Mouse (Mus musculus): ENCODE measurements around the gene Tmed1. TPM values are rescaled to one million over a fixed set of nuclear protein-coding genes. Genes with fewer than 3 reads are reported as not detected.

Tmed1 gene
- polyA plus RNA-seq, 2 experiments = 16.3 to 24.8 TPM

DNA sequence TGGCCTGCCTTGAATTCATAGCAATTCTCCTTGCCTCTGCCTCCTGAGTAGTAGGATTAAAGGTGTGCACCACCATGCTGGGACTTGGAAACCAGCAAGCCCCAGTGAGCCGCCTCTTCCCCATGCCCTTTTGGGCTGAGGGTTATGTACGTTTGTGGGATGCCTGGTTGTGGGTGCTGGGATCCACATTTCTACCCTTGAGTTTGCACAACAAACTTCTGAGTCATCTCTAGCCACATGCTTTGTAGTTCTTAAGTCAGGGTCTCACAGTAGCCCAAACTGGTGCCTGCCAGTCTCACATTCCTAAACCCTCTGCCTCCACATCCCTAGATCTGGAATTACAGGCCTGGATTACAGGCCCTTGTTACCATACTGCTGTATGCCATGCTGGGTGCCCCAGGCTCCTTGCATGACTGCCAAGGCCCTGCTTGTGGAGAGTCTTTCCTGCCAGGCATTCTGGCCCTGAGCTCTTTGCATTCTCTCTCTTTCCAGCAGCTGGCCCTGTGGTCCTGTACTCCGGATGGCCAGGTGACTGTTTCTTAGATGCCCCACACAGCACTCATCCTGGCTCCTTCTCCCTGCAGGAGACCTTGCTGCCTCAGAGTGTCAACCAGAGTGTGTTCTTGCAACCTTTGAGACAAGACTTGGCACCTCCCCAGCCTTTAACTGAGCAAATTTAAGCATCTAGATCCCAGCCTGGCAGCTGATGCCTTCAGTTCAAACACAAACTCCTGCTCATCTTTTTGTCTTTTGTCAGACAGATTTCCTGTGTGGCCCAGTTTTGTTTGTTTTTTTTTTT, 46.1 kb downstream of the Tmed1 start:
- 81% methylated on average over 3 of the region's 3 CpGs for WGBS (ENCODE audit: insufficient replicate concordance)
- Histone ChIP-seq H3K27ac (no peak overlapping the region), H3K4me2 (ENCODE audit: low read depth) (no peak overlapping the region), H3K4me1 (replicated peaks; ENCODE audit: control insufficient read depth in 2 of 2, insufficient read depth in 2 of 2, low read length in 1 of 2) (peaks cover 0 to 7% of the 10 kb centered on the region in 2 experiments; a peak in 1 of 4 replicates), H3K9me3 (ENCODE audit: control insufficient read depth, low read length) (no peaks in the 10 kb centered on the region), H3K36me3 (replicated peaks; ENCODE audit: control insufficient read depth, insufficient read depth, low read depth) (peaks cover 31% of the 10 kb centered on the region), H3K27me3 (ENCODE audit: control insufficient read depth, insufficient read depth, low read length) (no peaks in the 10 kb centered on the region), H3K9ac (replicated peaks) (no peak overlapping the region), H3K4me3 (ENCODE audit: insufficient read depth in 1 of 2, low read depth in 2 of 2, low read length in 2 of 2) (no peak overlapping the region)
- ATAC-seq (ENCODE audit: insufficient read depth) (no peak), DNase-seq (ENCODE audit: low read depth in 3 of 3, low spot score in 3 of 3) (no peak)
- no peak for TF ChIP-seq CTCF (IDR thresholded peaks at IDR 0.05; ENCODE audit: low read depth)
- TF ChIP-seq EP300 (IDR thresholded peaks at IDR 0.05; ENCODE audit: low read depth) = no peak

DNA sequence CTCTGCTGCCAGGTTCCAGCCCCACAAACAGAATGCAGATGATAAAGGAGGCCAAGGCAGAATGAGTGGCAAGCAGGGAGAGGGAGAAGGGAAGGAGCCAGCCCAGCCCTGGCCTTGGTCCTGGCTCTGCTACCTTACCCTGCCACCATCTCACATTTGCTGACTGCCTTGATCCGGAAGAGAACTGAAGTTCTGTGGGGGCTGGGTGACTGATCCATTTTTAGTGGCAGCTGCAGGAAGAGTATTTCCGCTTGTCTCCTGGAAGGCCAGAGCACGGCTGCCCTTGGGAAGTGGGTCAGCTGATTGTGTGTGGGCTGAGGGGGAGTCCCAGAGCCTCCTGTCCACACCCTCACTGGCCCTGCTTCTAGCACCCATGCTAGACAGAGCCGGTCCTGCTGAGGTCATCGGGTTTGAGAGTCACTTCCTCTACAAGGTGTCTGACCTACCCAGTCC, 46.9 kb downstream of the Tmed1 start:
- ATAC-seq (ENCODE audit: insufficient read depth) = peak; percentile 56
- no peak overlapping the region for H3K9ac ChIP-seq (replicated peaks)
- DNase-seq (ENCODE audit: low read depth in 3 of 3, low spot score in 3 of 3) = no peak
- H3K27me3 ChIP-seq (ENCODE audit: control insufficient read depth, insufficient read depth, low read length) = no peaks in the 10 kb centered on the region
- peaks cover 33% of the 10 kb centered on the region for H3K36me3 ChIP-seq (replicated peaks; ENCODE audit: control insufficient read depth, insufficient read depth, low read depth)
- no peaks in the 10 kb centered on the region for H3K9me3 ChIP-seq (ENCODE audit: control insufficient read depth, low read length)
- H3K4me2 ChIP-seq (ENCODE audit: low read depth) = no peak overlapping the region
- H3K27ac ChIP-seq = no peak overlapping the region
- H3K4me3 ChIP-seq (ENCODE audit: insufficient read depth in 1 of 2, low read depth in 2 of 2, low read length in 2 of 2) = no peak overlapping the region
- TF ChIP-seq CTCF (IDR thresholded peaks at IDR 0.05; ENCODE audit: low read depth) = no peak
- TF ChIP-seq EP300 (IDR thresholded peaks at IDR 0.05; ENCODE audit: low read depth) = no peak
- 26% methylated on average over 5 of the region's 5 CpGs for WGBS (ENCODE audit: insufficient replicate concordance)
- H3K4me1 ChIP-seq (replicated peaks; ENCODE audit: control insufficient read depth in 2 of 2, insufficient read depth in 2 of 2, low read length in 1 of 2) = peaks cover 0 to 7% of the 10 kb centered on the region in 2 experiments; a peak in 1 of 4 replicates

DNA sequence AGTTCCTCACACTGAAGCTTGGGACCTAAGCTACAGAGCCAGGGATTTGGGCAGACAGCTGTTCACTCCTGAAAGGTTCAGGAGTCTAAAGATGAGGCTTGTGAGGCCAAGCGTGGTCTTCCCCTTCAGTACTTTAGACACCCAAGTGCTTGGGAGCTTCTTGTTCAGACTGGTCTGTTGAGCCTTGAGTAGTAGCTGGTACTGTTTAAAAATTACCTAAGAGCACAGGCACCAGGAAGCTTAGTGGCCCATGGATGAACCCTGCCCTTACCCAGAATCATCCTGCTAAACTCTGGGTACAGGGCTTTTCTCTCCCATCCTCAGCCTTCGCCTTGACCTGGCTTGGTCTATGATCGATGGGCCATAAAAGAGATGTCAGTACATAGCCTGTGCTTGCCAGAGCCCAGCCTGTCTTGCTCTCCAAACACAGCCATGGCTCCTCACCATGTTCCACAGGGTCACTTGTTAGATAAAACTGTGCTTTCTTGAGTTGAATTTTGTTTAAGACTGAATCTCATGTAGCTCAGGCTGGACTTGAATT, 49.6 kb downstream of the Tmed1 start:
- Histone ChIP-seq H3K27me3 (ENCODE audit: control insufficient read depth, insufficient read depth, low read length) (no peaks in the 10 kb centered on the region), H3K9me3 (ENCODE audit: control insufficient read depth, low read length) (no peaks in the 10 kb centered on the region), H3K4me1 (replicated peaks; ENCODE audit: control insufficient read depth in 2 of 2, insufficient read depth in 2 of 2, low read length in 1 of 2) (peaks cover 0 to 10% of the 10 kb centered on the region in 2 experiments; a peak in 2 of 4 replicates), H3K9ac (replicated peaks) (no peak overlapping the region), H3K27ac (no peak overlapping the region), H3K36me3 (replicated peaks; ENCODE audit: control insufficient read depth, insufficient read depth, low read depth) (peaks cover 13% of the 10 kb centered on the region), H3K4me2 (ENCODE audit: low read depth) (no peak overlapping the region), H3K4me3 (ENCODE audit: insufficient read depth in 1 of 2, low read depth in 2 of 2, low read length in 2 of 2) (no peak overlapping the region)
- DNase-seq (ENCODE audit: low read depth in 3 of 3, low spot score in 3 of 3) = no peak
- TF ChIP-seq CTCF (IDR thresholded peaks at IDR 0.05; ENCODE audit: low read depth) (no peak), EP300 (IDR thresholded peaks at IDR 0.05; ENCODE audit: low read depth) (no peak)
- WGBS (ENCODE audit: insufficient replicate concordance) = 94% methylated on average over 3 of the region's 3 CpGs
- ATAC-seq (ENCODE audit: insufficient read depth) = no peak

DNA sequence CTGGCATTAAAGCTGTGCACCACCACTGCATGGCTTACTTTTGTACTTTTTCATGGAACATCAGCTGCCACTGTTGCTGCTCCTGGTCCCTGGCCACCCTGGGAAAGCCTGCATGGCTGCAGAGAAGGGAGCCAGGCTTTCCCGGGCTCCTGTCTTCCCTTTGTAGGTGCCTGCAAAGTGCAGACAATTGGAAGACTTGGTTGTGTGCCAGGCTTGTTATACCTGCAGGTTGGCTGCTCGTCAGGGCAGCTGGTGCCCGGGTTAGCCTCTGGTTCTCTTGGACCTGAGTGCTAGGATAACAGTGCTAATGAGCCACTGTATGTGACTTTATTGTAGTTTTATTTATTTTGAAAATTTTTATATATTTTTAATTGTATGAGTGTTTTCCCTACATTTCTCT, 51.2 kb downstream of the Tmed1 start:
- H3K27ac ChIP-seq = no peak overlapping the region
- ATAC-seq (ENCODE audit: insufficient read depth) (no peak), DNase-seq (ENCODE audit: low read depth in 3 of 3, low spot score in 3 of 3) (no peak)
- H3K9me3 ChIP-seq (ENCODE audit: control insufficient read depth, low read length) = no peaks in the 10 kb centered on the region
- H3K36me3 ChIP-seq (replicated peaks; ENCODE audit: control insufficient read depth, insufficient read depth, low read depth) = peaks cover 11% of the 10 kb centered on the region
- TF ChIP-seq CTCF (IDR thresholded peaks at IDR 0.05; ENCODE audit: low read depth) = no peak
- no peak for TF ChIP-seq EP300 (IDR thresholded peaks at IDR 0.05; ENCODE audit: low read depth)
- no peaks in the 10 kb centered on the region for H3K27me3 ChIP-seq (ENCODE audit: control insufficient read depth, insufficient read depth, low read length)
- 85% methylated on average over 3 of the region's 3 CpGs for WGBS (ENCODE audit: insufficient replicate concordance)
- H3K9ac ChIP-seq (replicated peaks) = no peak overlapping the region
- no peak overlapping the region for H3K4me3 ChIP-seq (ENCODE audit: insufficient read depth in 1 of 2, low read depth in 2 of 2, low read length in 2 of 2)
- no peak overlapping the region for H3K4me2 ChIP-seq (ENCODE audit: low read depth)
- peaks cover 0 to 12% of the 10 kb centered on the region in 2 experiments; a peak in 2 of 4 replicates for H3K4me1 ChIP-seq (replicated peaks; ENCODE audit: control insufficient read depth in 2 of 2, insufficient read depth in 2 of 2, low read length in 1 of 2)

Small RNAs within 50 kb of the gene (microRNA-seq; reads per million reads assigned to microRNA genes)
- gene Mir199a-1 = not detected

Other genes with a start within 250 kb of the Tmed1 start
- 21.5 and 38.9 TPM in 2 replicates for gene Atg4d, start 245.0 kb downstream of the Tmed1 start, polyA plus RNA-seq (2012; rRNA removed)
- gene Atg4d, start 245.0 kb downstream of the Tmed1 start, polyA plus RNA-seq (2014; fragmentation: Nextera tagmentation; extraction: Ambion mirVana) = 69.3 and 78.1 TPM in 2 replicates
- 14.4 and 21.9 TPM in 2 replicates for gene Kri1, start 222.3 kb downstream of the Tmed1 start, polyA plus RNA-seq (2012; rRNA removed)
- gene Kri1, start 222.3 kb downstream of the Tmed1 start, polyA plus RNA-seq (2014; fragmentation: Nextera tagmentation; extraction: Ambion mirVana) = 3.9 and 5.0 TPM in 2 replicates
- gene Cdkn2d, start 218.8 kb downstream of the Tmed1 start, polyA plus RNA-seq (2012; rRNA removed) = 70.5 and 74.4 TPM in 2 replicates
- gene Cdkn2d, start 218.8 kb downstream of the Tmed1 start, polyA plus RNA-seq (2014; fragmentation: Nextera tagmentation; extraction: Ambion mirVana) = 116 and 119 TPM in 2 replicates
- 0.06 and 0.07 TPM in 2 replicates for gene Ap1m2, start 197.9 kb downstream of the Tmed1 start, polyA plus RNA-seq (2012; rRNA removed)
- gene Ap1m2, start 197.9 kb downstream of the Tmed1 start, polyA plus RNA-seq (2014; fragmentation: Nextera tagmentation; extraction: Ambion mirVana) = 0.16 and 0.24 TPM in 2 replicates
- 10.0 TPM in 2 replicates for gene Slc44a2, start 189.6 kb downstream of the Tmed1 start, polyA plus RNA-seq (2012; rRNA removed)
- gene Slc44a2, start 189.6 kb downstream of the Tmed1 start, polyA plus RNA-seq (2014; fragmentation: Nextera tagmentation; extraction: Ambion mirVana) = 11.6 and 12.7 TPM in 2 replicates
- gene Ilf3, start 142.4 kb downstream of the Tmed1 start, polyA plus RNA-seq (2012; rRNA removed) = 23.3 and 28.2 TPM in 2 replicates
- gene Ilf3, start 142.4 kb downstream of the Tmed1 start, polyA plus RNA-seq (2014; fragmentation: Nextera tagmentation; extraction: Ambion mirVana) = 33.5 and 36.8 TPM in 2 replicates
- gene Qtrt1, start 98.4 kb downstream of the Tmed1 start, polyA plus RNA-seq (2012; rRNA removed) = 20.0 and 25.4 TPM in 2 replicates
- gene Qtrt1, start 98.4 kb downstream of the Tmed1 start, polyA plus RNA-seq (2014; fragmentation: Nextera tagmentation; extraction: Ambion mirVana) = 20.0 and 20.9 TPM in 2 replicates
- 30.7 and 31.6 TPM in 2 replicates for gene Dnm2, start 85.3 kb downstream of the Tmed1 start, polyA plus RNA-seq (2012; rRNA removed)
- 36.8 and 41.8 TPM in 2 replicates for gene Dnm2, start 85.3 kb downstream of the Tmed1 start, polyA plus RNA-seq (2014; fragmentation: Nextera tagmentation; extraction: Ambion mirVana)
- 5.3 and 5.7 TPM in 2 replicates for gene AB124611, start 15.9 kb upstream of the Tmed1 start, polyA plus RNA-seq (2012; rRNA removed)
- gene AB124611, start 15.9 kb upstream of the Tmed1 start, polyA plus RNA-seq (2014; fragmentation: Nextera tagmentation; extraction: Ambion mirVana) = 2.1 and 2.3 TPM in 2 replicates
- 25.6 and 26.4 TPM in 2 replicates for gene Carm1, start 36.6 kb upstream of the Tmed1 start, polyA plus RNA-seq (2012; rRNA removed)
- 13.6 and 17.1 TPM in 2 replicates for gene Carm1, start 36.6 kb upstream of the Tmed1 start, polyA plus RNA-seq (2014; fragmentation: Nextera tagmentation; extraction: Ambion mirVana)
- gene Timm29, start 82.5 kb upstream of the Tmed1 start, polyA plus RNA-seq (2012; rRNA removed) = 14.6 and 15.3 TPM in 2 replicates
- 17.0 and 21.9 TPM in 2 replicates for gene Timm29, start 82.5 kb upstream of the Tmed1 start, polyA plus RNA-seq (2014; fragmentation: Nextera tagmentation; extraction: Ambion mirVana)
- gene Yipf2, start 82.6 kb upstream of the Tmed1 start, polyA plus RNA-seq (2012; rRNA removed) = 6.1 and 6.6 TPM in 2 replicates
- gene Yipf2, start 82.6 kb upstream of the Tmed1 start, polyA plus RNA-seq (2014; fragmentation: Nextera tagmentation; extraction: Ambion mirVana) = 7.7 and 9.0 TPM in 2 replicates
- 17.0 and 20.6 TPM in 2 replicates for gene Smarca4, start 105.9 kb upstream of the Tmed1 start, polyA plus RNA-seq (2012; rRNA removed)
- 17.7 and 22.6 TPM in 2 replicates for gene Smarca4, start 105.9 kb upstream of the Tmed1 start, polyA plus RNA-seq (2014; fragmentation: Nextera tagmentation; extraction: Ambion mirVana)
- gene Ldlr, start 213.2 kb upstream of the Tmed1 start, polyA plus RNA-seq (2012; rRNA removed) = 12.6 and 12.7 TPM in 2 replicates
- 5.9 and 7.6 TPM in 2 replicates for gene Ldlr, start 213.2 kb upstream of the Tmed1 start, polyA plus RNA-seq (2014; fragmentation: Nextera tagmentation; extraction: Ambion mirVana)

All from liver, embryonic 14.5 days (tissue).